Mouse (Mus musculus) kidney, embryonic 14.5 days (tissue): ENCODE measurements around the gene Epb41l4b. TPM values are rescaled to one million over a fixed set of nuclear protein-coding genes. Genes with fewer than 3 reads are reported as not detected.
A peak's percentile ranks its signal among the peaks of the same experiment; 100 is the strongest.

ENCODE experiments used
- ATAC-seq: fragments of 200-750 bp; cut with Nextera tagmentation; 2 replicates; pipeline ENCODE4 v1.8.0; 2017; ENCODE audit warnings: moderate number of reproducible peaks, mild to moderate bottlenecking, moderate TSS enrichment, moderate library complexity; ENCODE audit not compliant: low FRiP score, low TSS enrichment
- H3K27ac ChIP-seq: fragments of 300-500 bp; sonication (generic); 2 replicates; pipeline ENCODE4 v1.5.1; 2014; ENCODE audit warnings: low read depth, mild to moderate bottlenecking, low read length, moderate library complexity, mixed read lengths
- H3K27me3 ChIP-seq: fragments of 300-500 bp; sonication (generic); 2 replicates; pipeline ENCODE4 v1.6.1; 2014; ENCODE audit warnings: mild to moderate bottlenecking, low read length; ENCODE audit not compliant: control insufficient read depth, insufficient read depth
- H3K36me3 ChIP-seq: fragments of 300-500 bp; sonication (generic); 2 replicates; pipeline ENCODE4 v1.6.1; 2014; ENCODE audit warnings: low read length, mixed read lengths; ENCODE audit not compliant: control insufficient read depth, insufficient read depth
- H3K4me1 ChIP-seq: fragments of 300-500 bp; sonication (generic); 2 replicates; pipeline ENCODE4 v1.6.1; 2014; ENCODE audit warnings: low read length, mixed read lengths; ENCODE audit not compliant: control insufficient read depth, insufficient read depth
- H3K4me2 ChIP-seq: fragments of 300-500 bp; sonication (generic); replicated peaks from 2 replicates; pipeline ENCODE4 v1.6.1; 2014; ENCODE audit warnings: low read depth, mild to moderate bottlenecking, low read length
- H3K4me3 ChIP-seq: fragments of 300-500 bp; sonication (generic); 2 replicates; pipeline ENCODE4 v1.5.1; 2014; ENCODE audit warnings: mild to moderate bottlenecking, low read length
- H3K9ac ChIP-seq: fragments of 300-500 bp; sonication (generic); 2 replicates; pipeline ENCODE4 v1.6.1; 2014; ENCODE audit warnings: low read depth, mild to moderate bottlenecking, low read length, moderate library complexity
- H3K9me3 ChIP-seq: fragments of 300-500 bp; sonication (generic); 2 replicates; pipeline ENCODE4 v1.6.1; 2016; ENCODE audit warnings: low read length; ENCODE audit not compliant: control insufficient read depth
- WGBS: fragments of 180-500 bp; shearing (Covaris S2); extraction: QIAGEN DNeasy Blood & Tissue Kit; methylation state at CpG from one replicate; pipeline ENCODE4 v1.1.7; 2014; 5-methylcytosine and 5-hydroxymethylcytosine counted together
- polyA plus RNA-seq: library from polyadenylated mRNA; unstranded; fragments of >200 nt; fragmentation: Nextera tagmentation; extraction: Ambion mirVana; gene quantifications from 2 replicates; pipeline ENCODE4 v1.2.1, GENCODE M21; 2014

The Epb41l4b gene
- polyA plus RNA-seq, 1 experiment from 2014 or later, result 2.9 TPM

DNA sequence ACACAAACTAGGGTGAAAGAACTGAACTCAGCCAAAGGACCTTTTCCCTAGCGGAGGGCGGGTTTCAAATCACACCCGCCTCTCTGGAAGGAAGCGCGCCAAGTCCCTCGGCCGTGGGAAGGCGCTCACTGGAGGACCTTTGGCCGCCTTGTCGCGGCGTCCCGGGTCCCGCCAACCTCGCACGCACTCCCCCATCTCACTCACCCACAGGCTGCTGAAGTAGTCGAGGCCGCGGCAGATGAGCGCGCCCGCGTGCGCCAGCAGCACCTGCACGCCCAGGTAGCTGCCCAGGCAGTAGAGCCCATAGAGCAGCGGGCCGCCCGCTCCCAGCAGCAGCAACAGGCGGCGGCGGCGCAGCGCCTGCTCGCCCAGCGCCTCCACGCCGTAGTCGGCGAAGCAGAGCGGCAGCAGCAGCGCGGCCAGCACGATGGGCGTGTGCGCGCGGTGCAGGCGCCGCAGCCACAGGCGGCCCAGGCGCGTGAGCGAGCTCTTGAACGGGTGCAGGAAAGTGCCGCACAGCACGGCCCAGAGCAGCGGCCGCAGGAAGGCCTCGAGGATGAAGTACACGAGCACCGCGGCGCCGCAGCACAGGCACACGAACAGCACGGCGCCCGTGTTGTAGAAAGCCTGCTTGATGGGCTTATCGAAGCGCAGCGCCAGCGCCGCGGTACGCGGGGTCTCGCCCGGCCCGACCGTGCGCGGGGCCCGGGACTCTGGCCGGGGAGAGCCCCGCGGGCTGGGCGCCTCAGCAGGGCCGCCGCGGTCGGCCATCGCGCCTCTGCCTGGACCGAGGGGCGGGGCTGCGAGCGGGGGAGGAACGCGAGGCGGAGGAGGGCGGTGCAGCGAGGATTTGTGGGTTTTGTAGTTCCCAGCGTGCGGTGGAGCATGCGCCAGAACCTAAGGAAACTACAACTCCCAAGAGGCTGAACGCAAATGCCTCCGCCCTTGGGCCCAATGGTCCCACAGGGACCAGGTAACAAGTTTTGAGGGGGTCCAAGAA lies 196.3 kb downstream of the Epb41l4b start, which contains the start of gene Tmem245:
Gene Tmem245, minus strand, starts transcription at position 797 of the 1,000 bp plus-strand sequence.
- no peaks in the 10 kb centered on the region for H3K36me3 ChIP-seq
- ATAC-seq, result peak; percentile 96
- under 1% methylated on average over 107 of the region's 107 CpGs for WGBS

DNA sequence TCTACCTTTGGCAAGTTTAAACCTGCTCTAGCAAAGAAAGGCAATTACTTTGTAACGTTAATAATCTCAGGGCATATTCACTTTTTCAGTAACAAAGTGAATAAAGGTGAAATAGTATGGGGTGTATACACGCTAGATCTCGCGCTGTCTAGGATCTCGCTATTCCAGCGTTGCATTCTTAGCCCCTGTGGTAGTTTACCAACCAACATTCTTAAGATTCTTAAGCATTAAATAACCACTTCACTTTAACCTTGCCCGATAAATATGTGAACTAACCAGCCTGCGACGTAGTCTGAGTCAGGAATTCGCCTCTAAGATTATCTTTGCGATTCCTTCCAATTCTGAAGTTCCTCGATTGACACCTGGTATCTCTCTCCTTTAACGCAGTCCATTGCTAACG lies 197.1 kb downstream of the Epb41l4b start:
- no peak for ATAC-seq
- H3K4me2 ChIP-seq, result peak overlapping the region; percentile 83
- no peaks in the 10 kb centered on the region for H3K9me3 ChIP-seq
- WGBS, result under 1% methylated on average over 14 of the region's 14 CpGs
- H3K27me3 ChIP-seq, result no peaks in the 10 kb centered on the region
- no peak overlapping the region for H3K27ac ChIP-seq
- peaks cover 21% of the 10 kb centered on the region for H3K4me1 ChIP-seq
- H3K36me3 ChIP-seq, result no peaks in the 10 kb centered on the region
- peak overlapping the region; percentile 91 for H3K9ac ChIP-seq
- peak overlapping the region; percentile 90 for H3K4me3 ChIP-seq

More for the DNA sequence above, 196.3 kb downstream of the Epb41l4b start, which contains the start of gene Tmem245:
- H3K27me3 ChIP-seq, result no peaks in the 10 kb centered on the region
- peak within 1 kb of the TSS; percentile 83 for H3K4me2 ChIP-seq
- peak within 1 kb of the TSS; percentile 90 for H3K4me3 ChIP-seq
- peaks cover 21% of the 10 kb centered on the region for H3K4me1 ChIP-seq
- peak within 1 kb of the TSS; percentile 94 for H3K27ac ChIP-seq
- H3K9me3 ChIP-seq, result no peaks in the 10 kb centered on the region
- H3K9ac ChIP-seq, result peak within 1 kb of the TSS; percentile 91

DNA sequence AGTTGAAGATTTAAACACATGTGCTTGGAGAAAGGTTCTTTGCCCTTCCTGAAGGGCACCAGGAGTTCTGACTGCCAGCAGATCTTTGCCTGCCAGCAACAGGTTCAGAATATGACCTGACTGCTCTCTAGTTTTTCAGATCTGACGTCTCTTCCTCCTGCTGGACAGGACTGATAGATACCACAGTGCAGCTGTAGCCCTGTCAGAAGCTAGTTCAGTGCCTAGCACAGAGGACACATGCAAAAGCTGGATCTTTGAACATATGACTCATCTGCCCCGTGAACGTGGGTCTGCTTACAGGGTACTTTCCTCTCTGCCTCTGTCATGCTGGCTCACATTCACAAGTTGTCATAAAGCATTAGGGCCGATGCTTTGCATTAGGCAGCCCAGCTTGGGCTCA lies 199.0 kb downstream of the Epb41l4b start:
- H3K27me3 ChIP-seq, result no peaks in the 10 kb centered on the region
- H3K9me3 ChIP-seq, result no peaks in the 10 kb centered on the region
- no peak overlapping the region for H3K4me3 ChIP-seq
- ATAC-seq, result no peak
- no peaks in the 10 kb centered on the region for H3K36me3 ChIP-seq
- 50% methylated on average over 4 of the region's 4 CpGs for WGBS
- no peak overlapping the region for H3K9ac ChIP-seq
- peaks cover 21% of the 10 kb centered on the region for H3K4me1 ChIP-seq
- no peak overlapping the region for H3K4me2 ChIP-seq
- H3K27ac ChIP-seq, result no peak overlapping the region

DNA sequence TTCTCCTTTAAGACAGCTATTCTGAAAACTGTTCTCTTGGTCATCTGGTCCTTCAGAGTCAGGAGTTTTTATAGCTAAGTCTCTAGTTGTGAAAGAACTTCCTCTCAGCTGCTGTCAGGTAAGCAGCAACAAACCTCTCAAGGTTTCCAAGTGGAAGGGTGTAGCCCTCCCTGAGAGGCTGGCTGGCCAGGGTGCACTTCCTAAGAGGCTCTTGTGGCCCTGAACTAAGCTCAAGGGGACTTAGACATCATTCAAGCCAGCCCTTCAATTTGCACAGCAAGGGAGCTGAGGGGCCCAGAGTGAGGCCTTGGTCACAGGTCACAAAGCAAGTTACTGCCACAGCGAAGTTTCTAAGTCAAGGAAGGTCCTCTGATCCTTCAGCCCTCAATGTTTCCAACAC lies 200.0 kb downstream of the Epb41l4b start:
- ATAC-seq, result no peak
- Histone ChIP-seq H3K36me3 (no peaks in the 10 kb centered on the region), H3K27ac (no peak overlapping the region), H3K4me1 (peaks cover 21% of the 10 kb centered on the region), H3K4me2 (no peak overlapping the region), H3K27me3 (no peaks in the 10 kb centered on the region), H3K9ac (no peak overlapping the region), H3K9me3 (no peaks in the 10 kb centered on the region), H3K4me3 (no peak overlapping the region)
- WGBS, result 13% methylated on average over 1 of the region's 1 CpGs

DNA sequence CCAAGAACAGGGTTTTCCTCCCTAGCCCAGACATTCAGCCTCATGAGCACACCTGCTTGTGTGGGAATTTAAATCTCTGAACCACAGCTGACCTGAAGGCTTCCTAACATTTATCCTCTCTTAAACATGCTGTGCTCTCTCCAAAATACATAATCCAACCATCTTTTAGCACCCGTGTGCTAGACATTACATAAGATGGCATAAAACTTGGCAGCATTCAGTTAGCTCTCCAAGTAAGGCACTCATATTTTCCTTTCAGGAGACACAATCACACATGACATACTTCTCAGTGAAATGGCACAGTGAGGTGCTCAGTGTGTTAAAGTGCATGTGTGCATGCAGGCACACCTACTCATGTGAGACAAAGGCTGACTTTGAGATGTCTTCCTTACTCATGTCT lies 200.7 kb downstream of the Epb41l4b start:
- Histone ChIP-seq H3K4me1 (peaks cover 21% of the 10 kb centered on the region), H3K4me3 (no peak overlapping the region), H3K9ac (no peak overlapping the region), H3K9me3 (no peaks in the 10 kb centered on the region), H3K27me3 (no peaks in the 10 kb centered on the region), H3K36me3 (no peaks in the 10 kb centered on the region), H3K27ac (no peak overlapping the region), H3K4me2 (no peak overlapping the region)
- ATAC-seq, result no peak
- WGBS, result 85% methylated on average over 1 of the region's 1 CpGs

Other genes with a start within 250 kb of the Epb41l4b start
- 8.7 and 14.3 TPM in 2 replicates for gene Tmem245, start 196.0 kb downstream of the Epb41l4b start, polyA plus RNA-seq
- 0.16 and 0.58 TPM in 2 replicates for gene Frrs1l, start 153.0 kb downstream of the Epb41l4b start, polyA plus RNA-seq
- 14.8 and 17.0 TPM in 2 replicates for gene Ptpn3, start 158.4 kb upstream of the Epb41l4b start, polyA plus RNA-seq